Mouse (Mus musculus): Measurements from ENCODE around the gene Rarg.

DNA sequence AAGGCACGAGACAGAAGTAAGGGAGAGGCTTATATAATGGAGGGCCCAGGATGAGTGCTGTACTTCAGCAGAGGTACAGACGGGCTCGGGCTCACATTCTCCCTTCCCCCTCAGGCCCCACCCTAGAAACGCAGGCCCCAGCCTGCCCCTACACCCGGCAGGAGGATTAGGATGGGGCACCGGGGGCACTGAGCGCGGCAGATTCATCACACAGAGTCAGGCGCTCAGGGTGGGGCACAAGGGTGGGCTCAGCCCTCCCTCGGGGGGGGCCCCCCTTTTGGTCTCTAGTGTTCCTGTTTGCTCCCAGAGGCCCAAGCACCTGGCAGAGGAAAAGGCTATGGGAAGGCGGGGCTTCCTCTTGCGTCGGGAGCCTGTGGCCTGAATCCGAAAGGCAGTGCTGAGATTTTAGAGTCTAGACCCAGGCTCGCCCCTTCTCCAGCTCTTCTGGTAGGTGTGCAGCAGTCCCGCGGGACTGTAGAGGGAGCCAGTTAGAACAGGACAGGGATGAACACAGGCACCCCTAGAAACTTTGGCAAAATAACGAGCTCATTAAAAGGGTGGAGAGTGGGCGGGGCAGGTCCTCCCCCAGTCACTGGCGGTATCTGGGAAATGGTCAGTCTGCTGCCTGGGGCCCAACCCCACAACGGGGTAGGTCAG is 21.8 kb downstream of the Rarg start:
- TF ChIP-seq CHD2 (IDR thresholded peaks at IDR 0.05; ENCODE audit: low read length) (no peak), POLR2A (IDR thresholded peaks at IDR 0.05; ENCODE audit: control insufficient read depth in 1 of 2, insufficient read depth in 1 of 2, low read depth in 1 of 2, low read length in 2 of 2, poor library complexity in 1 of 2) (no peak)

Data from MEL (cell line).